Mouse (Mus musculus) stomach, postnatal 0 days (tissue): ENCODE measurements around the gene Lrmda. TPM values are rescaled to one million over a fixed set of nuclear protein-coding genes. Genes with fewer than 3 reads are reported as not detected.

Experiments
- ATAC-seq: fragments of 200-750 bp; cut with Nextera tagmentation; 2 replicates; pipeline ENCODE4 v1.8.0; 2017; ENCODE audit not compliant: low FRiP score, low TSS enrichment
- DNase-seq: peaks from one replicate; pipeline ENCODE4 v3.0.0-alpha.2; 2016; ENCODE audit warnings: low spot score
- H3K27ac ChIP-seq: fragments of 300-500 bp; sonication (generic); replicated peaks from 2 replicates; pipeline ENCODE4 v1.5.1; 2014; ENCODE audit warnings: mild to moderate bottlenecking, control low read depth
- H3K27me3 ChIP-seq: fragments of 300-500 bp; sonication (generic); 2 replicates; pipeline ENCODE4 v1.6.1; 2014; ENCODE audit warnings: low read length; ENCODE audit not compliant: control insufficient read depth, insufficient read depth
- H3K36me3 ChIP-seq: fragments of 300-500 bp; sonication (generic); 2 replicates; pipeline ENCODE4 v1.6.1; 2014; ENCODE audit warnings: low read length, mixed read lengths; ENCODE audit not compliant: control insufficient read depth, insufficient read depth
- H3K4me1 ChIP-seq: fragments of 300-500 bp; sonication (generic); replicated peaks from 2 replicates; pipeline ENCODE4 v1.6.1; 2014; ENCODE audit warnings: antibody characterized with exemption; ENCODE audit not compliant: control insufficient read depth, insufficient read depth
- H3K4me2 ChIP-seq: fragments of 300-500 bp; sonication (generic); replicated peaks from 2 replicates; pipeline ENCODE4 v1.6.1; 2014; ENCODE audit warnings: low read depth, mild to moderate bottlenecking, control low read depth, moderate library complexity
- H3K4me3 ChIP-seq: fragments of 300-500 bp; sonication (generic); 2 replicates; pipeline ENCODE4 v1.5.1; 2014; ENCODE audit warnings: low read depth, low read length, control low read depth
- H3K9ac ChIP-seq: fragments of 300-500 bp; sonication (generic); 2 replicates; pipeline ENCODE4 v1.6.1; 2014; ENCODE audit warnings: mild to moderate bottlenecking, low read length, control low read depth, mixed read lengths
- H3K9me3 ChIP-seq: fragments of 300-500 bp; sonication (generic); 2 replicates; pipeline ENCODE4 v1.6.1; 2016; ENCODE audit warnings: low read length; ENCODE audit not compliant: control insufficient read depth
- CTCF ChIP-seq: IDR thresholded peaks from 2 replicates; pipeline ENCODE4 v1.5.1; 2016; ENCODE audit warnings: antibody characterized with exemption, low read depth, mild to moderate bottlenecking, moderate library complexity
- EP300 ChIP-seq: optimal IDR thresholded peaks from 2 replicates; pipeline ENCODE3; 2016; ENCODE audit warnings: antibody characterized with exemption
- WGBS: fragments of 180-500 bp; shearing (Covaris S2); extraction: QIAGEN DNeasy Blood & Tissue Kit; methylation state at CpG from one replicate; pipeline ENCODE4 v1.1.7; 2014; 5-methylcytosine and 5-hydroxymethylcytosine counted together
- polyA plus RNA-seq: library from polyadenylated mRNA; unstranded; fragments of >200 nt; fragmentation: Nextera tagmentation; extraction: Ambion mirVana; gene quantifications from 2 replicates; pipeline ENCODE4 v1.2.1, GENCODE M21; 2015

The Lrmda gene
- polyA plus RNA-seq, 1 experiment from 2014 or later: 0.39 TPM

- Histone ChIP-seq H3K27ac (no peak overlapping the region), H3K27me3 (no peaks in the 10 kb centered on the region), H3K4me1 (peaks cover 3% of the 10 kb centered on the region; the same call in 1 of the 2 replicates), H3K9ac (no peak overlapping the region), H3K36me3 (no peaks in the 10 kb centered on the region), H3K4me3 (no peak overlapping the region), H3K9me3 (no peaks in the 10 kb centered on the region), H3K4me2 (no peak overlapping the region)
- DNase-seq (no peak), ATAC-seq (no peak)
- 53% methylated on average over 2 of the region's 2 CpGs for WGBS
- TF ChIP-seq CTCF (no peak), EP300 (no peak)
Observed at GRCm38 (mm10) chr14:22918931-22919330, 899.4 kb downstream of the Lrmda start.

- H3K36me3 ChIP-seq: no peaks in the 10 kb centered on the region
- no peak overlapping the region for H3K27ac ChIP-seq
- no peak for DNase-seq
- H3K27me3 ChIP-seq: no peaks in the 10 kb centered on the region
- no peak overlapping the region for H3K4me3 ChIP-seq
- H3K9me3 ChIP-seq: no peaks in the 10 kb centered on the region
- no peak for ATAC-seq
- TF ChIP-seq EP300 (no peak), CTCF (no peak)
- H3K9ac ChIP-seq: no peak overlapping the region
- no peak overlapping the region for H3K4me2 ChIP-seq
- peaks cover 3% of the 10 kb centered on the region; the same call in 1 of the 2 replicates for H3K4me1 ChIP-seq
Observed at GRCm38 (mm10) chr14:22921152-22921551, 901.6 kb downstream of the Lrmda start.

- ATAC-seq: no peak
- Histone ChIP-seq H3K4me2 (no peak overlapping the region), H3K27me3 (no peaks in the 10 kb centered on the region), H3K27ac (no peak overlapping the region), H3K9ac (no peak overlapping the region), H3K9me3 (no peaks in the 10 kb centered on the region), H3K4me3 (no peak overlapping the region), H3K36me3 (no peaks in the 10 kb centered on the region), H3K4me1 (peaks cover 3% of the 10 kb centered on the region; the same call in 1 of the 2 replicates)
- TF ChIP-seq CTCF (no peak), EP300 (no peak)
- 67% methylated on average over 2 of the region's 2 CpGs for WGBS
- DNase-seq: no peak
Observed at GRCm38 (mm10) chr14:22921796-22922195, 902.3 kb downstream of the Lrmda start.

- WGBS: 84% methylated on average over 4 of the region's 4 CpGs
- Histone ChIP-seq H3K4me1 (peaks cover 3% of the 10 kb centered on the region; the same call in 1 of the 2 replicates), H3K4me2 (no peak overlapping the region), H3K36me3 (no peaks in the 10 kb centered on the region), H3K9me3 (no peaks in the 10 kb centered on the region), H3K27ac (no peak overlapping the region), H3K27me3 (no peaks in the 10 kb centered on the region), H3K4me3 (no peak overlapping the region), H3K9ac (no peak overlapping the region)
- ATAC-seq (no peak; the same call in 1 of the 2 replicates), DNase-seq (no peak)
- TF ChIP-seq EP300 (no peak), CTCF (no peak)
Observed at GRCm38 (mm10) chr14:22922571-22922970, 903.1 kb downstream of the Lrmda start.

GRCm38 (mm10) chr14:22923251-22923650 lies 903.7 kb downstream of the Lrmda start:
- DNase-seq: no peak
- no peak overlapping the region for H3K4me2 ChIP-seq
- no peaks in the 10 kb centered on the region for H3K9me3 ChIP-seq
- TF ChIP-seq CTCF (no peak), EP300 (no peak)
- no peak for ATAC-seq
- no peak overlapping the region for H3K9ac ChIP-seq
- H3K36me3 ChIP-seq: no peaks in the 10 kb centered on the region
- H3K4me1 ChIP-seq: peaks cover 3% of the 10 kb centered on the region; the same call in 1 of the 2 replicates
- no peak overlapping the region for H3K27ac ChIP-seq
- no peak overlapping the region for H3K4me3 ChIP-seq
- no peaks in the 10 kb centered on the region for H3K27me3 ChIP-seq
- WGBS: 38% methylated on average over 1 of the region's 2 CpGs

- Histone ChIP-seq H3K4me1 (0 out of 2 replicates have a peak, but pooled peaks cover 7% of the 10 kb centered on the region), H3K9me3 (no peaks in the 10 kb centered on the region), H3K27ac (no peak overlapping the region), H3K4me2 (no peak overlapping the region), H3K36me3 (no peaks in the 10 kb centered on the region), H3K4me3 (no peak overlapping the region), H3K27me3 (no peaks in the 10 kb centered on the region), H3K9ac (no peak overlapping the region)
- no peak for ATAC-seq
- TF ChIP-seq CTCF (no peak), EP300 (no peak)
- DNase-seq: no peak
- 94% methylated on average over 2 of the region's 2 CpGs for WGBS
Observed at GRCm38 (mm10) chr14:22928263-22928662, 908.8 kb downstream of the Lrmda start.
